Mouse (Mus musculus) kidney, postnatal 36 days (tissue): ENCODE data around the gene Ccdc85c.

Experiments used
- DNase-seq, 2 experiments: peaks; one replicate each; pipeline ENCODE4 v3.0.0; 2021 to 2022; ENCODE audit warnings: mixed read lengths in 2 of 2

Ccdc85c gene

DNA sequence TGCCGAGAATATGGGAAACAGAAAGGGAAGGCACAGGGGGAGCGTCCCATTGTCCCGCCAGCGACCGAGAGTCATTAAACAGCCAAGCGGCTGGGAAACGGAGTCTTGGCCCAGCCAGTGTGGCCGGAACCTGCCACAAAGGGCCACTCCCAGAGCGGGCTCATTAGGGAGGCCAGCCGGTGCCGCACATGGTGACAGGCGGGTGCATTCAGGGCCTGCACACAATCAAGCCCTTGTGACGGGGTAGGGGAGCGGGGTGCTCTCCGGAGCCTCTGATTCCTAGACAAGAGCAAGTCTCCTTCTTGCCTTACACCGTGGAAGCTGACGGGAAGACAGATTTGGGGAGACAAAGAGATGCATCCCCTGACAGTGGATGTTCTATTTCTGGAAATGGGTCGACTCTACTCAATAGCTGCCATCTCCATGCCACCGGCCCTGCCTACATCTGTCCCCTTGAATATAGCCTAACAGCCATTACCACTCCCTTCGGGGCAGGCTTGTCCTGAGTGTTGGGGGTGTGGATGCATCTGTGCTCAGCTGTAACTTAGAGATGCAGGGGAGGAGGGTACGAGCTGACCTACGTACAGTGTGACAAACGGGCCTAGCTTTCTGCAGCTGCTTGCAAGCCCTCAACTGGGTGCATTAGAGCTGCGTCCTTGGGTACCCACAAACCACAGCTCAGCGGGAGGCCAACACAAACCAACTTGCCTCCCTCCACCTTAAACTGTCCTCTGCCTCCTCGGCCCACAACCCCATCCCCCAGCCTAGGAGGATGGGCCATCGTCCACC is 9.2 kb downstream of the Ccdc85c start:
- DNase-seq: peak in 1 of 2 experiments; percentile 53

- DNase-seq: no peak
These were observed 10.3 kb downstream of the Ccdc85c start for GRCm38 (mm10) chr12:108264918-108265317.

DNA sequence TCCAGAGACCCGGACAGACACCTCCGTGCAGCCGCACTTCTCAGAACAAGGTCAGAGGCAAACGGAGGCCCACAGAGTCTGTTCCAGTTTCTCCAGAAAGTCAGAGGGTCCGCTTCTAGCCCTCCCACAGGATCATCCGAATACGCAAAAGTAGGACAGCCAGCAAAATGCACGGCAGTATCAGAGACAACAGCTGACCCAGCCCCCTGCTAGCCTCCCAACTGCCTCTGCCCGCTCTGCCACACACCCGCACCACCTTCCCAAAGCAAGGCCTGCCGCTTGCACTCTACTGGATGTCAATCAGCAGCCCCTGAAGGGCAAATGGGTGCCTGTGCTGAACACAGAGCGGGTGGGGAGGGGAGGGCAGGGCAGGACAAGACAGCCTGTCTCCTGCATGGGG is 14.3 kb downstream of the Ccdc85c start:
- DNase-seq: no peak

- no peak for DNase-seq
These were observed 15.7 kb downstream of the Ccdc85c start for GRCm38 (mm10) chr12:108259322-108260049.

- DNase-seq: peak in 1 of 2 experiments; percentile 70
These were observed 18.5 kb downstream of the Ccdc85c start for GRCm38 (mm10) chr12:108256734-108257133.

DNA sequence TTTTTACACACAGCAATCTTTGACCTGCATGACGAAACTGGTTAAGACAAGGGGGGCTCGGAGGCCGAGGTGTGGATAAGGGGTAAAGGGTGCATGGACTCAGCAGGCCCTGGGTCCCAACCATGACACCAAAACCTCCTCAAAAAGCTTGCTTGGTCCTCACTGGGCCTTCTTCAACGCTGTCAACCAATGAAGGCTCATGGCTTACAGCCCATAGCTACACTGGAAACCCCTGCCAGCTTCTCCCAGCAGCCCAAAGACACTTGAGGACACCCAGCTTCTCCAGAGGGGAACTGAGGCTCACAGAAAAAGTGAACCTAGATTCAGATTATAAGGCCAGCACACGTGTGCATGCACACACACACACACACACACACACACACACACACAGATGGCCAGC is 19.3 kb downstream of the Ccdc85c start:
- DNase-seq: no peak

DNA sequence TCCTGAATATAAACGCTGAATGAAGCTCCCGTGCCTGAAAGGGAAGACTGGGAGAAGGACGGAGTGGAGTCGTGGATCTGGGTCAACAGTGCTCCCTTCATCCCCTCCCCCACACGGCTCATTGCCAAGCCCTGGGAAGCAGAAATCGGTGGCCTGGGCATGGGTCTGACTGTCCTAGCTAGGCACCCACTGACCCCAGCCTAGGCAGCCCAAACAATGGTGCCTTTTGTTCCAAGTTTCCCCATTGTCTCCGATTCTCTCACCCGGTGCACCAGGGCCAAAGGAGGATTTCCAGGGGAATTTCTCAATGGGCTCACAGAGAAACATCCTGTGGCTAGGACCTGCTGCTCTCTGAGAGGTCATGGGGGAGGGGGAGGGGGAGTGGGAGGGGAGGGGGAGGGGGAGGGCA is 19.7 kb downstream of the Ccdc85c start:
- peak; percentile 69 to 88 for DNase-seq

DNA sequence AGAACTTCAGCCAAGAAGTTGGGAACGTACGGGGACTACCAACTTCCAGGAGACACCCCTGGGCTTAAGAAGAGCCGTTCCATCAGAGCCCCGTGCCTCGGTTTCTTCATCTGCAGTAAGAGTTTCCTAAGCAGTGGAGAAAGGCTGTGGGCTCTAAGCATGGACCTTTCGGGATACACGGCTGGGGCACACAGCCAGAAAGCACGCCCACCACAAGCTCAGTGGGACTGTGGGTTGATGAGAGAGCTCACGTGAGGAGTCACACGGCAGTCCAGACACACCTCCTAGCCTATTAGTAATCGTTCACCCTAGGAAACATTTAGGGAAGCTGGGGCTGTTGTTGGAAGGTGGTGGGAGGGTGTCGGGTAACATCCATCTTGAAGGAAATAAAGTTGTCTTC is 22.2 kb downstream of the Ccdc85c start:
- DNase-seq: no peak

DNA sequence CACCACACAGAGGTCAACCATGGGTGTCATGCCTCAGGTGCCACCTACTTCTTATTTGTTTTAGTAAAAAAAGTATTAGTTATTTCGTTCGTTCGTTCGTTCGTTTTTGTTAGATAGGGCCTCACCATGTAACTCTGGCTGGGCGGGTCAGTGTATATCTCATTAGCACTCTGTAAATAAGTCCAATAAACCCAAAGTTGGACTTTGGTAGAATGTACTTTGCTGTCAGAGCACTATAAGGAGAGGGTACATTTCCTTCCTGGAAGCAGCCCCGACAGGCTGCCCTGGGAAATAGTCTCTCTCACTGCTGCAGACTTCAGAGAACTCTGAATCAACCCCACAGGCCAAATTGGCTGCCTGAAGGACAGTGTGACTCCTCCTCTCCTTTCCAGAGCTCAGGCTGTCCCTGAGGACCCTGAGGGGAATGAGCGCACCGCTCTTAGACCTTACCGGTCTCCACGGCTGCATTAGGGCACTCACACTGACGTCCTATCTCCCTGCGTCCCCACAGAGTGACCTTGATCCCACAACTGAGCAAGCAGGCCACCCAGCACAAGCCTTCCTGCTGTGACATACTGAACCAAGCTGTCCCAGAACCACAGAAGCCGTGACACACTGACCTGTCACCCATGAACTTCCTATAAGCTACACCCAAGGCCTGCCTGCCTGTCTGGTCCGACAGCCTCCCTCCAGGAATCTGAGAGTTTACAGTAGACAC is 23.2 kb downstream of the Ccdc85c start:
- no peak for DNase-seq

GRCm38 (mm10) chr12:108251034-108251792 is 24.0 kb downstream of the Ccdc85c start:
- no peak for DNase-seq

DNA sequence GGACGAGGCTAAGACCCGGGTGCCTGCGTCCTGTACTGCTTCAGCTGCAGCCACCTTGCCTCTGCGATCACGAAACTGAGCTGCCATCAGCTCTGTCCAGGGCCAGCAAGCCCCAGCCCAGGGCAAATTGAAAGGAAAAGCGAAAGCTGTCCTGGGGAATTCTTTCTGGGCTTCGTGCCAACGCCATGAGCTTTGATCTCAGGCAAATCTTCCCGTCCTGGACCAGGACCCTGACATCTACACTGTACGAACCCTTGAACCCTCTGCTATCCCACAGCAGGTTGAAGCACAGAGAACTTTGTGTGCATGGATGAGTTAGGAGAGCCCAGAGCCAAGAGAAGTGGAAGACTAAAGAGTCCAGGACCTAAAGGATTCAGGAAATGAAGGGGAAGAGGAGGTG is 25.7 kb downstream of the Ccdc85c start:
- DNase-seq: peak; percentile 95 to 96

DNA sequence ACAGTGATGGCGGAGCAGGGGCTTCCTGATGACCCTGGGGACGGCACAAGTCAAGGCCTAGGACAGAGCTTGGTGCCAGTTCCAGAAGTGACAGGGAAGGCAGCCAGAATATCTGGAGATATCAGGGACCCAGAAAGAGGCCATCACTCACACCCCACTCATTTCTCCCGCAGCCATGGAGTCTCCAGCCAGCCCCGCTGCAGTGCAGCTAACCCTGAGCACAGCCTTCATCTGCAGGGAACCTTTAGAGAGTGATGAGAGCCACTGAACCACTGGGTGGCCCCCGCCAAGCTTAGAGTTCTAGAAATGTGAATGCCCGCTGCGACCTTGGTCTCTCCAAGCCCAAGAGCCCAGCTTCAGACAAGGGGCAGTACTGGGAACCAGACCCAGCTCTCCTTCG is 26.2 kb downstream of the Ccdc85c start:
- DNase-seq: no peak

DNA sequence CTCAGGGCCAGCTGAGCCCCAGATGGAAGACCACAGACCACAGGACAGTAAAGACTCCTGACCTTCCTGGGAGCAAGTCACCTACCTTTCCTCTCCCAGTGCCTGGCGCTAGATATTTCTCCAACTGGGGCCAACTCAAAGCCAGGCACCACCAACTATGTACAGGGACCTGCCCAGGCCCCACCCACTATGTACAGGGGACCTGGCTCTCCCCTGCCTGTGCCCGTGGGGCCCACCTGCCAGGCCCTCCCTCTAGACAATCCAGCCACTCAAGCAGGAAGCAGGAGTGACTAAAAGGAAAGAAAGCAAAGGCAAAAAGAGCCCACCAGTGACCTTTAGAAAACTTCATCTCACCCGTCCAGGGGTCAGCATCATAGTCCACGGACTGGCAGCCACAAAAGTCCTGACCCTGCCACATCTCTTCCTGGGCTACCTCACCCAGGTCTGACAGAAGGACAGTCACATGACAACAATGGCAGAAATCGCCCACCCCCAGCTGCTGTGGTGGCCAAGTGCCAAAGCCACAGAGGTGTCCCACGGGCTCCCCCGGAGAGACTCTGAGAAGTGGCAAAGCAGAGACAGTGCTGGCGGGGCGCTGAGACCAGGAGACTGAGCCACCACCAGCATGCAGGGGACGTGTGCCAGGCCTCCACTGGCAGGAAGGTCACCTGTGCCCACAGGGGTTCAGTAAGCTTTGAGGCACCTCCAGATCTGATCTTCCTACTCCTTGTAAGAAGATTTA is 28.3 kb downstream of the Ccdc85c start:
- DNase-seq: no peak

- no peak for DNase-seq
These were observed 29.6 kb downstream of the Ccdc85c start for GRCm38 (mm10) chr12:108245579-108245978.

DNA sequence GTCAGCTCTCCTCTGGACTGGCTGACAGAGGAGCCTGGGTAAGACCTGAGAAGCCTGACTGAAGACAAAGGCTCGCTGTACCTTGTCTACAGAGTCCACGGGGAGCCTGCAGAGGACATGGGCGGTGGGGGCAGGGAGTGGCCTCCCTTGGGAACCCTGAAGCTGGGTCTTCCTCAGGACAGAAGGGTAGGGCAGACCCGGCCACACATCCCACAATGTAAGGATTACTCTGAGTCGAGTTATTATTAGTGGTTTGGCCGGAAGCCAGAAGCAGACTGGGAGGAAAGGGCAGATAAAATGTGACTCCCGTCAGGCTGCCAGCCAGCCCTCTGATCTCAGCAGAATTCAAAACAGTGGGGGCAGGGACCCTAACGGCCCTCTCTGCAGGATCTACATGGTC is 30.4 kb downstream of the Ccdc85c start:
- peak; percentile 90 to 92 for DNase-seq

DNA sequence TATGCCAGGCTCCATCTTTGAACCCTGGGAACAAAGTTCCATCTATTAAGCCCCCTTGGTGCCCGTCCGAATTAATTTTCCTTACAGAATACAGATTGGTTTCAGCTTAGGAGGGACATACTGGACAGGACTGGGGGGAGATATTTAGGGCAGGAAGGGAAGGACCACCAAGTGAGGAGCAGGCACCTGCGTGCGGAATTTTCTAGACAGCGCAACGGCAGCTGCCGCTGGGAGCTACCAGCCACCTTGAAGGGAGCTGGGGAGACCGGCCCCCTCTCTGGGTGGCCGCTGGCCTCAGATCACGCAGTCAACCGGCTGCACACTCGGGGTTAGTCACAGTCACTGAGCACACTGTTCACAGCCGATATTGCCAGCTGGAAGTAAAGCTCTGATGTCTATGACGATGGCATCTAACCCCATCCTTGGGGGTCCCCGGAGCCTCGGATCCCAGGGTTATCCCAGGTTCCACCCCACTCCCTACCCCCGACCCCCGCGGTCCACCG is 32.9 kb downstream of the Ccdc85c start:
- DNase-seq: no peak

DNA sequence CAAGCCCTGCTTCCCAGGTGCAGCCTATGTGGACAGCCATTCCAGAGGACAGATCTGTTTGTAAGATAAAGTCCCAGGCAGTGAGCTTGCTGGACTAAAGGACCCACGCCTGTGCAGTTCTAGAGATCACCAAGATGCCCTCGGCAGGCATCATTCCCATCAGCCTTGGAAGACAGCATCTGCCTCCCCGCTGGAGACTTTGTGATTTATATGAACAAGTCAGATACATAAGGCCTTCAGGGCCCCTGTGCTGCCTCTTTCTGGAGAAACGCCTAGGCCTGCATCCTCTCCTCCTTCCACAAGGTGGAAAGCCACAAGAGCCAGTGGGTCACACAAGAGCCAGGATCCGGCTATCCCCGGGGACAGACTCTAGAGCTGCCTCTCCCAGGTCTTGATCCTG is 33.6 kb downstream of the Ccdc85c start:
- DNase-seq: no peak

DNA sequence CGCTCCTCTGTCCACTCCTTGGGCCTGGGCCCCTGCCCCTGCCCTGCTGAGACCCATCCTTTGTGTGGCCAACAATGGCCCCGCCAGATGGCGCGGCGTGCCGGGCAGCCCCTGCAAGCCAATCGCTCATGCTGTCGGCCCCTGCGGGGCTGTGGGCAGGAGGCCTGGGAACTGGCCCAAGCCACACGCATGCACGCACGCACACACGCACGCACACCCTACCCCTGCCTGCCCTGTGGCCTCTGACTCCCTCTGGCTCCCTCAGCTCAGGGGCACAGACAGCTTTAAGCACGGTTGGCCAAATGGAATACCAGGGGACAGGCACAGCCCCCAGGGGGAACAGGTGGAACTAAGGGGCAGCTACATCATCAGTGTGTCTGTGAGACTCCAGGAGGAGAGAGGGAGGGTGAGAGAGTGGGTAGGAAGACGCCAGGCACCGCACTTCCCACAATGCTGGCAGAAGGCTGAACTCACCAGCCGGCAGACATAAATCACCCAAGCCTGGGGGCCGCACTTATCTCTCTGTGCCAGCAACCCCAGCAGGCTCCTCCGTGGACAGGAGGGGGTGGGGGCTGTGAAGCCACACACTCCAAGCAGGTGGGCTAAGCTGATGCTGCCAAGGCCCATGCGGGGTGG is 34.2 kb downstream of the Ccdc85c start:
- no peak for DNase-seq

GRCm38 (mm10) chr12:108240401-108240890 is 34.8 kb downstream of the Ccdc85c start:
- DNase-seq: no peak

DNA sequence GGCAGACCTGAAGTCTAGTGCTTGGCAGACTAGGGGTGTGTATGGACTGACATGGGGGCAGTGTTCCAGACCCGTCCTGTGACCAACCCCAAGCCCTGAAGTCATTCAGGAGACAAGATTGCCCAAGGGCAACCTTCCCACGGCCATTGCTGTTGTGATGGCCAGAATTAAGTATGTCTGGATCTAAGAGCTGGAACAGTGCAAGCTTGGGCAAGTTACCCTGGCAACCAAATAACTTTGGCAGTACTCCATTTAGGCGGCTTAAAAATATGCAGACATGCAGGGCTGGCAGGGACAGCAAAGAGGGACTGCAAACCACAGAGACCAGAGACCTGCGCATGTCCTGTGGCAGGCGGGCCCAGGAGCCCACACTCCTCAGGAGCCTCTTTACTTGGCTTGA is 35.8 kb downstream of the Ccdc85c start:
- peak; percentile 78 to 88 for DNase-seq

GRCm38 (mm10) chr12:108238395-108239035 is 36.7 kb downstream of the Ccdc85c start:
- no peak for DNase-seq
